Mouse (Mus musculus) embryo, embryonic 10 days (tissue): ENCODE data around the gene Ttc36.
"Not testable (repeated sequence)": the region's sequence is repeated elsewhere in the genome, so short reads cannot be mapped to it uniquely, and the experiment has no call there.

Source experiments
- DNase-seq: peaks from one replicate; pipeline ENCODE4 v3.0.0-alpha.2; 2015; ENCODE audit warnings: low spot score

Ttc36 gene

DNA sequence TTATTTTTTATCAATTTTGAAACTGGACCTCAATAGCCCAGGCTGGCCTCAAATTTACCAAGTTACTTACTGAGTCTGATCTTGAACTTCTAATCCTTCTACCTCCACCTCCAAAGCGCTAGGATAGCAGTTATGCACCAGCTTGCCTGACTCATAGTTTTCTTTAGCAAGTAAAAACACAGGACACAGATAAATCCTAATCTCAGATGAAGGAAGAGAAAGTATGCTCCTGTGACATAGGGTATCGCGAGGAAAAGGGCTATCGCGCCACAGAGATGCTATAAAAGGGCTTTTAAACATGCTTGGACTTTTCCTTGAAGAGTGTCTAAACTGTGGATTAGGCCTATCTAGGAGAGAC lies 30.5 kb downstream of the Ttc36 start:
- DNase-seq: no peak

DNA sequence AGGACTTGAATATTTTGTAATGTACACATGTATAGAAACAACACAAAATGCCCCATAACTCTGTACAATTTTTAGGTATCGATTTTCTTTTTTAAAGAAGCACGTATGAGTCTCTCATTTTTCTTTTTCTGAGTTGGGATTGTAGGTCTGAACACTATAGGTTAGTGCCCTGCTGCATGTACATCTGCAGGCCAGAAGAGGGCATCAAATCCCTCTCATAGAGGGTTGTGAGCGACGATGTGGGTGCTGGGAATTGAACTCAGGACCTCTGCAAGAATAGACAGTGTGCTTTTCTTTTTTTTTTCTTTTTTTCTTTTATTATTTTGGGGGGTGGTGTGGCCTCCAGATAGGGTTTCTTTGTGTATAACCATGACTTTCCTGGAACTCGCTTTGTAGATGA lies 31.5 kb downstream of the Ttc36 start:
- no peak for DNase-seq

DNA sequence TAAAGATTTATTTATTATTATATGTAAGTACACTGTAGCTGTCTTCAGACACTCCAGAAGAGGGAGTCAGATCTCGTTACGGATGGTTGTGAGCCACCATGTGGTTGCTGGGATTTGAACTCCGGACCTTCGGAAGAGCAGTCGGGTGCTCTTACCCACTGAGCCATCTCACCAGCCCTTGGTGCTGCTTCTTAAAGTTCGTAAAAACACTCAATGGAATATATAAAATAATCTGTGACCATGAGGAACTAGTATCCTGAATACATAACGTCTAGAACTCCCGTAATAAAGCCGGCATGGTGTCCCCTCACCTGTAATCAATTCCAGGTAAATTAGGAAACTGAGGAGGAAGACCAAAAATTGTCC lies 34.9 kb downstream of the Ttc36 start:
- DNase-seq: not testable (repeated sequence)

DNA sequence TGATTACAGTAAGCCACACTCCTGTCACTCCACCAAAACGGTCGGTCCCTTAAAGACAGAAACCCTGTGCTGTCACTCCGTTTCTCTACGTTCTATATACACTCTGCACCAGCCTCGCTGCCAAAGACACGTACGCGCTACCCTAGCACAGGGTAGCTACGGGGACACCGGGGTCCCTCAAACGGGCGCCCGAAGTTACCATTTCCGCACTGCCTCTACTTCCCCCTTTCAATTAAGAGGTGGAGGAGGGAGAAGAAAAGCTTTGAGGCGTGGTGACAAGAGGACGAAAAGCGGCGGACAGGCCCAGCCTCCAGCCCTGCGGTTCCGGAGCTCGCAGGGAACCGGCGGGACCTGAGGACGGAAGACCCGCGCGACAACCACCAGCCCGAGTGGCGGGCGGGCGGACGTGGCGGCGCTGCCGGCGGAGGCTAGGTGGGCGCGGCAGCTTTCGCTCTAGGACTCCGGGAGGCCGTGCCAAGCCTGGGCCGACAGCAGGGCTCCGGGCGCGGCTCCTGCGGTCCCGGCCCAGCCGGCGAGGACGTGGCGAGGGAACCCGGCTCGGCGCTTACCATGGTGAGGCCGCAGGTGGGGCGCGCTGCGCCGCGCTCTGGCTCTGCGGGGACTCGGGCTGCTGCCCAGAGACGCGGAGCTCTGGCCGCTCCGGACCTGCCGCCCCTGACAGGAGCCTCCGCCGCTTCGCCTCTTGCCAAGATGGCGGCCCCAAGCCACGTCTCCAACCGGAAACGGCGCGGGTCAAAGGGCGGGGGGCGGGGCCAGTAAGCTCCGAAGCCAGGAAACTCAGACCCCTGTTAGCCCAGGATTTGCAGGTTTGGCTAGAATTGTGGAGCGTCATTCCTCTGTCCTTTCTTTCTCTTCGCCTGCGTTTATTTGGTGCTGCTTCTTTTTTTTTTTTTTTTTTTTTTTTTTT lies 35.5 kb downstream of the Ttc36 start, which contains the start of the genes Arcn1 and Ift46:
Gene Arcn1, minus strand, starts transcription at position 745 of the 928 bp plus-strand sequence.
Gene Ift46, plus strand, starts transcription at position 808 of the 928 bp plus-strand sequence.
- peak; percentile 87 for DNase-seq

DNA sequence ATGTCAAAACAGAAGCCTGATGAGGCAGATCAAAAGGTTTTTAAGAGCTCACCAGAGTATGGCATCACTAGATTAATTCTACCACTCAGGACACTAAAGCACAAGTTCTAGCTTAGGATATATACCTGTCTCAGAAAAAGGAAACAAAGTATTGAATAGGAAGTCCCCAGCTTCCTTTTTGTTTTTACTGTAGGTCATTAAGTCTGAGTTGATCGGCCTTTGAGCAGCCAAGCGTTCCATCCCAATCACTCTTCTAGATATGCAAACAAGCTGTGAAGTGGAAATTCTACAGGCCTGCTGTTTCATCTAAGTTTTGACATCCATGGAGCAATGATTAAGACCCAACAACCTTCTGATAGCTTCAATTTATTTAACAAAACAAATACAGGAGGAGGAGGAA lies 42.0 kb downstream of the Ttc36 start:
- no peak for DNase-seq
